Mouse (Mus musculus) lung, postnatal 25 days (tissue): ENCODE measurements around the gene Agxt.

Source experiments
- DNase-seq: peaks from one replicate; pipeline ENCODE4 v3.0.0; 2022; ENCODE audit warnings: low spot score

Gene Agxt

DNA sequence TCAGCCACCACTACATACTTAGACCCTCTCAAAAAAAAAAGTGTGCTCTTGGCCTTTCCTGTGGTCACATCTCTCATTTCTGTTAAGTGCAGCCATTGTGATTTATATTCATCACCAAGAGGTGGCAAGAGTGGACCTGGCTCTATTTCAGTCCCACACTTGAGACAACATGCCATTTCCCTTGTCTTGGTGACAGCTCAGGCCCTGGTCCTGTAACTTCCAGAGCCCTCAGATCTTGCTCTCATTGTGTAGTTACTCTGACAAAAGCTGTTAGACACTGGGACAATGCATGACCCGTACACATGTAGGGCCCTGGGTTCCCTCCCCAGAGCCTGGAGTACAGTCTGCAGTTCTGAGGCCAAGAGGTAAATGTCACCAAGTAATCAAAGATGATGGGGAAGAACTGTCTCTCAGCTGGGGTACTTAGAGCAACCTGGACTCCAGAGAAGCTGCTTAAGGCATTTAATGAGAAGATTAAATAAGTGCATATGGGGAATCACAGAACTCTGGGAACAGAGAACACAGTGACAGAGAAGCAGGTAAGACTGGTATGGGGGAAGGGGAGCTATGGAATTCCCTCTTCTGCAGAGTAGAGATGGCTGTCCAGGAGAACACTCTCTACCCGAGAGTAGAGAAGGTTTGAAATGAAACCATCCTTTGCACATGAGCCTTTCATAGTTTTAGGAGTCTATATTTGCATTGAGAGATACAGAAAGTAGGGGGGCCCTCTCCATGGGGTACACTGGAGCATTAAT lies 16.0 kb downstream of the Agxt start:
- DNase-seq, result no peak

DNA sequence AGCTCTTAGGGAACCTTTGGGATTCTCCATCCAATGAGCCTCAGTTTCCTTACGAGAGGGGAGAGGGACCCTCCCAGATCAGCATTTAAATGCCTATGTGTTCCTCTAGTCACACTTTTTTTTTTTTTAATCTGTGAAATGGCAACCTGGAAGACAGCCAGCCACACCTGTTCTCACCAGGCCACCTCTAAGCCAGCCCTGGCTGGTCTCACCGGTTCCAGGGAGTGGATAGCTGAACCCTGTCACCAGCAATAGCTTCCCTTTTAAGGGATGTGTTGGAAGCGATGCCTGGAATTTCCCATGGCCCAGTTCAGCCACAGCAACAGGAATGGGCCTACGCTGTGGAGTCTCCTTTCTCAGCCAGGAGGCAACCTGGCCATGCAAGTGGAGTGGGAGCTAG lies 22.5 kb downstream of the Agxt start:
- DNase-seq, result peak; percentile 73

DNA sequence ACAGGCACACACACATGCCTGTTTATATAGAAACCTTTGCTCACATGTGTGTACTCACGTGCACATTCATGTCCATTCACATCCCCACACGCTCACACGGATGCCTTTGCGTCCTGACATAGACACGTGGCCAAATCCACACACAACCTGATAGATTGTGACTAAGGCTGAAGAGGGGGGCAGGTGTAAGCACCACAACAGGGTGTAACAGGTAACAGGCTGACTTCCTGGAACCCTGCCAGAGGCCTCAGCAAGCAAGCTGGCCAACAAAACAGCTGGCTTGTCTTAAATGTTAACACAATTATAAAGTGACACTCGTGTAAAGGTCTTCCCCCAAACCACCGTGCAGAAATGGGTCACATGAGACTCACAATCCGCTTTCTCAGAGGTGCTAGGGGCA lies 23.9 kb downstream of the Agxt start:
- DNase-seq, result no peak

DNA sequence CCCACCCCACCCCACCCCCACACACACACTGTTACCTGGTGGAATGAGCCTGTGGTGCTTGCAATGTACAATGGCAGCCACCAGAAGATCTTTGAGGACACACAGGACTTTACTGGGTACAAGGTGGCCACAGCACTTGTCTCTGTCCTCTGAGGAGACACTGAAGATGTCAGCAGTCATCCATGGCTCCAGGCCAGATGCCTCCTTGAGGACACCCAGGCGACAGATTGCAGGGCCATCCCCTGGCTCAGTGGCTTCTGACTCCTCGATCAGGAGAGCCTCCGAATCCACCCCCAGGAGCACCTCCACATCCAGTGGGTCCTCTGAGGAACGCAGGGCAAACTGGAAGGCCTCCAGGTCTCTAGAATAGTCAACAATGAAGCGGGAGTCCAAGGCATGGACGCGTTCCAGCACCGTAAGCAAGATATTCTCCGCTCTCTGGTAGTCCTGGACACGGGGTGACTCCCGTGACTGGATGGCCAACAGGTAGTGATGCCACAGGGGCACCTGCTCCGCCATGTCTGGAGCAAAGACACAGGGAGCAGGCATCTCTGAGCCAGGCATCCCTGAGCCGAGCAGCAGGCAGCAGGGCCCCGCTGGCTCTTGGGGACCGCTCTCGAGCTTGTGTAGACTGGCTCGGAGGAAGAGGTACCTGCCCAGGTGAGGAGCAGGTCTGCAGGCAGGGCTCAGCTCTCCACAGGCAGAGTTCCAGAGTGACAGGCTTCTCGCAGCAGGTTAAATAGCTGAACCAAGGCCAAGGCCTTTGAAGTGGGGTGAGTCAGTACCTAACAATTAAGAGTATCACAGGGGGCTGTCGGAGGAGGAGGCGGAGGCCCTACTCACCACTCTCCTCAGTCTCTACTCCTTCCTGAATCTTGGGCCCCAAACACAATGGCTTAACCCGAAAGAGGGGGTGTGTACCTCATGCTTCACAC lies 24.8 kb downstream of the Agxt start:
- DNase-seq, result peak; percentile 86

DNA sequence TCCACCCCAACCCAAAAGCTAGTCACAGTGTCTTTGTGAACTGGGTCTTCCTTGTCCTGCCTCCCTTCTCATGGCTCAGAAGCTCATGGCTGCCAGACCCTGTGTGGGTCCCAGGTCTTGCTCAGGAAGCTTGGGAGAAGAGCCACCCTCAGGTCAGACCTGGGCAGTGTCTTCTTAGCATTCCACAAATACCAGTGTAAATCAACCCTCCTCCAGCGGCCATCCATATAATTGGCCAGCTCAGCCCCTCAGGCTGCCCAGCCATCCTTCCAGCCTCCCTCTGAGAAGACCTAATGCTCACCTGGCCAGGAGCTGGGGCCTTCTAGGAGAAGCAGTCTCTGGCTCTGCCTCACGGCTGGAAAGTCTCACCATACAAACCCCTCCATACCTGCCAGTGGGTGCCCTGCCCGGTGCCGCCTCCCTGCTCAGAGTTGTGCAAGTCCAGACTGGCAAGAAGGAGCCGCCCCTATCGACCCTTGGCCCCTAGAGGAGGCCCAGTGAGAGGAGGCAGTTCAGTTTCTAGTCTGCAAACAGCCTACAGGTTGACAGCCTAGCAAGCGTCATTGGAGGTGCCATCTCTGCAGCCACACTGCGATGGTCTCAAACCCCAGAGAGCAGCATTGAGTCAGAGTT lies 25.6 kb downstream of the Agxt start, which contains the start of gene 2310007B03Rik:
Gene 2310007B03Rik (minus strand): TSS at position 448 of the 633 bp plus-strand sequence.
- DNase-seq, result peak; percentile 60

DNA sequence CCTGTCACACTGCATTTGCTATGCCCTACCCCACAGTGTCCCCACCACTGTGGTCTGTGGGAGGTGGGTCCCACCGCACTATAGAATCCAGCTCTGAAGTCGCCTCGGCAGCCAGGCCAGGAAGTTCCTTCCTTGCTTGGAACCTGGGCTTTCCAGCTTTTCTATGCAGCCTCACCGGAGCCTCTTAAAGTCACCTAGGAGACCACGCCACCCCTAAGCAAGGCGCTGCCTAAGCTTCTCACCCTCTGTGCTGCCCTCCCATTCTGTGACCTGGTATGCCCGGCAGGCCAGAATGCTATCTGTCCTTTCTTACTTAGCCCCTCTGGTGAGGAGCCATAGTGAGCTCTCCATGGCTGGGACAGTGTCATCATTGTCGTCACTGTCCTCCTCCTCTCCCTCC lies 26.3 kb downstream of the Agxt start:
- DNase-seq, result no peak

DNA sequence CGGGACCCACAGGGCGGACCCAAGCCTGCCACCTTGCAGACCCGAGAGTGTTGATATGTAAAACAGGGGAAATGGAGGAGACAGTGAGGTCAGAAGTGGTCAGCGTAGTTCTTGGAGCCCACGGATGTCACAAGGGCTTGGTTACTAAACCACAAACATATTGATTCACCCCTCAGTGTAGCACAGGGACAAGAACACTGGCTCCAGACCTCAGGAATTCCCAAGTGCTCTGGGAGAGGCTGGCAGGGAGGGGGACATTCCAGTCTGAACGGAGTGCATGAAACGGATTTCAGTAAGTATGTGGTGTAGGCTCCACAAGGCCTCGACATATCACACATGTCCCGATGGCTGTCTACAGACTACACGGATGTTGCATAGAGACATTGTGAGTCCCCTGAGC lies 26.9 kb downstream of the Agxt start:
- peak; percentile 57 for DNase-seq

DNA sequence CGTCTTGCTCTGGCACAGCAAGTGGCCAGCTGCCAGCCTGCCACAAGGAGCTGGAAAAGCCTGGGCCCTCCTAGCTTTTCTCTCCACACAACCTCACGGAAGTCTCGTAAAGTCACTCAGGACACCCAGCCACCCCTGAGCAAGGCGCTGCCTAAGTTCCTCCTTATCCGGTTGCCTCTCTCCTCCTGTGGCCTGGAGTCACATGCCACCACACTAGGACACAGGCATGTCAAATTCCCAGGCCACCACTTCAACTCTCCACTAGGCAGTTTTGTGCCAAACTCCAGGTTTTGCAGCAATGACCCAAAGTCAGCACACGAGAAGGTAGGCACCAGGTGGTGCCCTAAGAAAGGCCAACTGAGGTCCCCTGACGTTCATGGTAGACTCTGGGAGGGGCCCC lies 27.5 kb downstream of the Agxt start:
- DNase-seq, result no peak

DNA sequence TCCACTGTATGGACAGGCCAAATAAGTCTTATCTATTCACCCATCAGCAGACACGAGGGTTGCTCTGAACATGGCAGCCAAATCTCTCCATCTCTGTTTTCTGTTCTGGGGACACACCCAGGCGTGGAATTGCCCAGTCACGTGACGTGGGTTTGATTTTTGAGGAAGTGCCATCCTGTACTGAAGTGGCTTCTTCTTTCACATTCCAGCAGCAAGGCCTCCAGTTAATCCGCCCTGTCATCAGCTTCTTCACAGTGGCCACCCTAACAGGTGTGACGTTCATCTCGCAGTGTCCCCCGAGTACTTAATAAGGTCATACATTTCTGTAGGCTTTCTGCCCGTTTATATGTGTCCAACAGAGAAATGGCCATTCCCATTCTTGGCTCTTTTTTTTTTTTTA lies 30.4 kb downstream of the Agxt start:
- DNase-seq, result no peak

DNA sequence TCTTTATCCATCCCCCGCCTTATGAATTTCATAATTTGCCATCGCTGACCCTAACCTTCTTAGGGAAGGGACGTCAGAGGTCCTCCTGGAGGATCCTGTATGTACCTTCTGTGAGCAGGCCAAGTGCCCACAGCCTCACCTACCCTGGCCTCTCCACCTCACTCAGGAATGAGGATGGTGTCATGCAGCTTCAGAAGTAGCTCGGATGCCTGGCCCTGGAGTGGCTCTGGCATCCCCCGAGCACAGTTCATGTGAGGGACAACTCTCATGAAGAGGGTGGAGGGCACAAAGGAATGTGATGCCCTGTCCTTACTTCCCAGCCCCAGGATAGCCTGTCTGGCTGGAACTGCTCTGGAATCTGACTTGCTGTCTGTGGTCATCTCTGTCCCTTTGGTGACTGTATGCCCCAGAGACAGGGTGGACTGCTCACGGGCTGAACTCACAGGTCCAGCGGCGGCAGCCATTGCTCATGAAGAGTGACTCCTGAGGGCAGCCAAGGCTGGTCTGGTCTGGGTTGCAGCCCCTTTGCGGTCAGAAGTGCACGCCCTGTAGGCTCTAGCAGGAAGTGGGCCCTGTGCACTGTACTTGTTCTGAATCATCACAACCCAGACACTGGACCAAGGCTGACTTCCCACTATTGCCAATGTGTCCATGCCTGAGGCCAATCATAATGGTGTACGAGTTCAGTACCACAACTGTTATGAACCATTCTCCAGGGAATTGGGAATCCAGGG lies 31.5 kb downstream of the Agxt start:
- DNase-seq, result no peak

DNA sequence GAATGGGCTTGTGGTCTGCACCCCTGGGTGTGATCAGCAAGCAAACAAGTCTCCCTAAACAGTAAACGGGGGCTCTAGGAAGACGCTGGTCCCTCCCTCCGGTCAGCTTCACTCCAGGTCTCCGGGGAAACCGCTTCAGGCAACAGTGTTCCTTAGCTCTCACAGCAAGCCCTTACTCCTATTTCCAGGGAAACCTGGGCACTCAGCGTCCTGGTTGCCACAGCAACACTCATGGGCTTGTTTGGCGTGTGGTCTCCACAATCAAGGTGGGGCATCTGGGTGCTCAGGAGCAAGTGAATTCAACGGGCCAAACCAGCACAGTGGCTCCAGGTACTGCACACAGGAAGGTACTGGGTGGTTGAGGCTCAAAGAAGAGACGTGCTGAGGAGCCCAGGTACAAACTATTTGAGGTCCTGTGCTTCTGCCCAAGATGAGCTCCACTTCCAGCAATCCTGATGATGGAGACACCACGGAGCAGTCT lies 33.3 kb downstream of the Agxt start, which contains the start of gene Crocc2:
Gene Crocc2 (plus strand): TSS at position 431 of the 481 bp plus-strand sequence.
- no peak for DNase-seq

DNA sequence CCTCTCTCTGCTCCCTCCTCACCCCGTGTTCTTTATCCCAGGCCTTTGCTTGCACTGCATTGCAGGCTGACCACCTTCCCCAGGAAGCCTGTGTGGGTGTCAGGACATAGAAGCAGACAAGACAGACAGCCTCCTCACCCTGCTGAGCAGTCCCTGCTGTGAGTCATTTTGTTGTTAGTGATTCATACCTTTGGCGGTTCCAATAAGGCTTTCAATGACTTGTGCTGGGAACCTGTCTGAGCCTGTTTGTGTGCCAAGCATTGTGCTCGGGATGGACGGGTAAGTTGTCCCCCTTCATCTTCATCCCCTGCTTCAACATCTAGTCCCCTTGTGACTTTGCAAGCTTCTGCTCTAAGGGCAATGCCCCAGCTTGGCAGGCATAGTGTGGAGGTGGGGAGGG lies 38.6 kb downstream of the Agxt start:
- DNase-seq, result no peak

DNA sequence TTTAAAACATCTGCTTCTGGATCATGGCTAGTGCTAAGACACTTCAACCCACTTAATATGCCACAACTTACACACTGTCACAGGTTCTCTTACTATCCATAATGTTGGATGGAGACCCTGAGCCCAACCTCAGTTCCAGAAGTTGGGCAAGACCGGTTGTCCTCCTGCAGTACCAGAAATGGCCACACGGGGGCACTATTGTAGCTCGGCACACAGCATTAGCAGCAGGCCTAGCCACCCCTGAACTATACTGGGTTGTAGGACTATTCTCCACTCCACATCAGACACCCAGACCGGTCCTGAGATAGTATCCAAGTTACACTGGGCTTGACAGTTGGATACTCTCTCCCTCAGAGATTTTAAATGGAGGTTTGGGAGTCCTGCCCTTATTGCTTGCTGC lies 39.4 kb downstream of the Agxt start:
- peak; percentile 73 for DNase-seq

DNA sequence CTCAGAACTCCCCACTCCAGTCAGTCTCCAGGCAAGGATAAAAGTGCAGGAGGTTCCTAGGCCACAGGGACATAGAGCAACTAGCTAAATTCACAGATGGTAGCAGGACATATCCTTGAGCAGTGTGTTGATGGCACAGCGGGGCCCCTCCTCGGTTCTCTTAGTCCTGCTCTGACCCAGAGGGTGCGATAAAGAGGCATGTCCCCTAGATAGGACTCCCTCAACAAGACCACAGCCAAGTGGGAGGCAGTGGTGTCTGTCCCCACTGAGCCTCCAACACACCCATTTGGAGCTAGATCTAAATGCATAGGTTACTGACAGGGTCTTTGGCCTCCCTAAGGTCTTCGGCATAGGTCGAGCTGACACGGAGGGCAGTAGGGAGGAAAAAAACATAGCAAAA lies 40.8 kb downstream of the Agxt start:
- DNase-seq, result no peak

DNA sequence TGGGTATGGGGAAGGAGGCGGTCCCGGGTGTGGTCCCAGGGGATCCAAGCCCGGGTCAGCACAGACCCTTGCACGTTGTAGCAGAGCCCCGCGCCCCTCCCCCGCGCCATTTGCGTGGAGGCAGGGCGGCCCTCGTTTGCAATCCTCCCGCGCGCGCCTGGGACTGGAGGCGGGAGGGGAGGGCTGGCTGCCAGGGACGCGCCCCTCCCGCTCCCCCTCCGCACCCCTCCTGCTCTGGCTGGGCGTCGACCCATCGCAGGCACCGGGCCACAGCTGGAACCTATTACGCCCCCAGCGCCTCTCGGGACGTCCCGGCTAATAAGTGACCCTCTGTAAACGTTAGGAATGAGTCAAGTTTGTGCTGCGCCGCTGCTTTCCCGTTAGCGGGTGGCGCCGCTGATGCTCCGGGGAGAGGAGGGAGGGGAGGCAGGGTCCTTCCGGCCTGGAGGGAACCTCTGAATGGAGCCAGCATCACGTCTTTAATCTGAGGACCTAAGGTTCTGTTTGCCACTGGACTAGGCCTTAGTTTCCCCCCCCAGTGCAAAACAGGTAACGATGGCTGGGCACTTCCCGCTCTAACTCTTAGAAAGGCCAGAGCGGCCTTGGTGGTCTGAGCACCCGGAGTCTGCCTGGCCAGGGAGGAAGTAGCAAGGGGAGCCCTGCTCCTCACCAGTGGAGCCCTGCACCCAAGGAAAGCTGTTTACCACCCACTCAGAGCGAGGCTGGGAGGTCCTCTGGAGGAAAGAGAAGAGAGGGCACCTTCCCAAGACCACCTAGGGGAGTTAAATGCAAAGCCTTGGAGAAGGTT lies 41.7 kb downstream of the Agxt start:
- peak; percentile 37 for DNase-seq

DNA sequence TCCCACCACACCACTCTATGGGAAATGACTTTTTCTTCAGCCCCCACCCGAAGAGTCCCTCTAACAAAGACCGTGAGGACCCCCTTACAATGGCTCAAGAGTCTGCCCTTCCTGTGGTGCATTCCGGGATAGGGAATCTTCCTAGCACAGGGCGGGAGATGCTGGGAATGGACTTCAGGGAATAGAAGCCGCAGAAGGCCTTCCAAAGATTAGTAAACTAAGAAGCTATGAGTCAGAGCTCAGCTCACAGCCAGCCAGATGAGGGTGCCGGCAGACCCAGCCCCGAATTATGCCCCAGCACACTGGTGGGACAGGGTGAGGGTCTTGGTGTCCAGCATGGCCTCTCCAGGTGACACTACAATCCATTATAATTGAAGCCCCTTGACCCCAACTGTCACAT lies 47.2 kb downstream of the Agxt start:
- DNase-seq, result no peak

DNA sequence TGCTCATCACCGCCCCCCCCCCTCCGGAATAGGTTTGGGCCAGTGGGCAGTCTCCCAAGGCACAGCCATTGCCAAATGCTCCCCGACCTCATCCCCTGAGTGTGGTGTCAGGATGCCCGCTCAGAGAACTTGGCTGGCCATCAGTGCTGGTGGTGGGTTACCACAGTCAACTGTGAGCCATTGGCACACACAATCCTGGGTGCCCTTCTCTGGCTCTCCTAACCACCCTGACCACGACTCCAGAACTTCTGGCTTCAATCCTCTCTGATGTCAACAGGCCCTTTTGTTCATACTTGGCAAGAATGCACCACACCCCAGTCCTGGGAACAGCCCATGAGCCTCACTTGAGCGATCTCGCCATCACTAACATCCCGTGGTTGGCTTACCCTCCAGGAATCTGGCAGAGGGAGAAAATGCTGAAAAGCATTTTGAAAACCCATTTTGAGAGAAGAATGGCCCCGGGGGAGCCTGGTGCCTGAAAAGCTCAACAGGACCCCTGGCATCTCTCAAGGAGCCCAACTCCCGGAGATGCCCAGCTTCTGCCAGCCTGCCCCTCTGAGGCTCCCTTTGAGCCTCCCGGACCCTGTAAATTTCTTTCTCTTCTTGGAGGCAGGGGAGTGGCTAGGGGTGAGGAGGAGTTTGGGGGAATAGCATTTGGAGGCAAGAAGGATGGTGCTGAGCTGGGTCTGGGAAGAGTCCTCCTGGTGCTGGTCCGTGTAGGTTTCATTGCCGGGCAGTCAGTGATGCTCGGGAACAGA lies 49.2 kb downstream of the Agxt start:
- peak; percentile 26 for DNase-seq

DNA sequence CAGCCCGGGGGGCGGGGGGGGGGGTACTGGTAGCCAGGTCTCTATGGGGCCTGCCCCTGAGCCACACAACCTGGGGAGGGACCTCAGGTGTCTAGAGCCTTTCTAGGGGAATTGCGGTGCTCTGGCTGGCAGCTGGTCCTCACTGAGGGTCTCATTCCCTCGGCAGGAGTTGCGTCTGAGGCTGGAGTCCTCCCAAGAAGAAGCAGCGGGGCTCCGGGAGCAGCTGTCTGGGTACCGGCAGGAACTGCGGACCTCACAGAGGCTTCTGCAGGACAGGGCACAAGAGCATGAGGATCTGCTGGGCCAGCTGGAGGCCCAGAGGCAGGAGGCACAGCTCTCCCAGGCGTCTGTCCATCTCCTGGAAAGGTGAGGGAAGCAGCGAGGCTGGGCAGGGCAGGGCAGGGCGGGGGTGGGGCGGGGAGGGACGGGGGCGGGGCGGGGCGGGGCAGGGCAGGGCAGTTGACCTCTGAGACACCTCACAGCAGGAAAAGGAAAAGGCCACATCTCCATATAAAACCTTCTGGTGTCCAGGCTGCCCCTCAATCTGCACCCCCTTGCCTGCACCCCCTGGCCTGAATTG lies 55.8 kb downstream of the Agxt start:
- DNase-seq, result no peak

DNA sequence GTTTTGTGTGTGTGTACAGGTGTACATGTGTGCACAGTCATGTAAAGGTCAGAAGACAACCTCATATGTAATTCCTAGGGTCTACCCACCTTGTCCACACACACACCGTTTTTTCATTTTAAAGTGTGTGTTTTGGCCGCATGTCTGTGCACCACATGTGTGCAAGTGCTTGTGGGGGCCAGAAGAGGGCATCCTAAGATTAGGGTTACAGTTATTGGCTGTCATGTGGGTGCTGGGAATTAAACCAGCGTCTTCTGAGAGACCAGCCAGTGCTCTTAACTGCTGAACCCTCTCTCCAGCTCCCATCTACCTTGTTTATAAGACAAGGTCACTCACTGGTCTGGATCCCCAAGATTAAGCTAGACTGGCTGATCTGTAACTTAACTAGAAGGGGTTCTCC lies 59.9 kb downstream of the Agxt start:
- no peak for DNase-seq
